Mouse (Mus musculus) embryonic facial prominence, embryonic 15.5 days (tissue): ENCODE measurements around the gene Ccdc69. TPM values are rescaled to one million over a fixed set of nuclear protein-coding genes. Genes with fewer than 3 reads are reported as not detected.

ENCODE experiments used
- ATAC-seq: fragments of 200-750 bp; cut with Nextera tagmentation; 2 replicates; pipeline ENCODE4 v1.8.0; 2017; ENCODE audit warnings: low read depth, moderate TSS enrichment; ENCODE audit not compliant: insufficient number of reproducible peaks, low FRiP score, low TSS enrichment
- H3K27ac ChIP-seq: fragments of 300-500 bp; sonication (generic); replicated peaks from 2 replicates; pipeline ENCODE4 v1.5.1; 2015; ENCODE audit warnings: mild to moderate bottlenecking, inconsistent platforms
- H3K27me3 ChIP-seq: fragments of 300-500 bp; sonication (generic); 2 replicates; pipeline ENCODE4 v1.6.1; 2015; ENCODE audit warnings: inconsistent platforms
- H3K36me3 ChIP-seq: fragments of 300-500 bp; sonication (generic); 2 replicates; pipeline ENCODE4 v1.6.1; 2015; ENCODE audit warnings: mild to moderate bottlenecking, inconsistent platforms
- H3K4me1 ChIP-seq: fragments of 300-500 bp; sonication (generic); 2 replicates; pipeline ENCODE4 v1.6.1; 2015; ENCODE audit warnings: inconsistent platforms
- H3K4me2 ChIP-seq: fragments of 300-500 bp; sonication (generic); replicated peaks from 2 replicates; pipeline ENCODE4 v1.6.1; 2015; ENCODE audit warnings: mild to moderate bottlenecking, inconsistent platforms
- H3K4me3 ChIP-seq: fragments of 300-500 bp; sonication (generic); replicated peaks from 2 replicates; pipeline ENCODE4 v1.5.1; 2015; ENCODE audit warnings: mild to moderate bottlenecking, inconsistent platforms
- H3K9ac ChIP-seq: fragments of 300-500 bp; sonication (generic); 2 replicates; pipeline ENCODE4 v1.6.1; 2015; ENCODE audit warnings: inconsistent platforms
- H3K9me3 ChIP-seq: fragments of 300-500 bp; sonication (generic); replicated peaks from 2 replicates; pipeline ENCODE4 v1.6.1; 2016; ENCODE audit warnings: inconsistent platforms
- WGBS: fragments of 180-500 bp; shearing (Covaris S2); methylation state at CpG from one replicate; pipeline ENCODE4 v1.1.7; 2015; 5-methylcytosine and 5-hydroxymethylcytosine counted together
- polyA plus RNA-seq: library from polyadenylated mRNA; unstranded; fragments of >200 nt; fragmentation: Nextera tagmentation; extraction: Ambion mirVana; gene quantifications from 2 replicates; pipeline ENCODE4 v1.2.1, GENCODE M21; 2015

Ccdc69 gene
- polyA plus RNA-seq, 1 experiment from 2014 or later: 2.4 TPM

- no peaks in the 10 kb centered on the region for H3K27me3 ChIP-seq
- no peak overlapping the region for H3K4me3 ChIP-seq
- H3K4me2 ChIP-seq: no peak overlapping the region
- H3K9ac ChIP-seq: no peak overlapping the region
- no peak for ATAC-seq
- no peaks in the 10 kb centered on the region for H3K9me3 ChIP-seq
- no peaks in the 10 kb centered on the region; the same call in none of the 2 replicates for H3K36me3 ChIP-seq
- 0 out of 2 replicates have a peak, but pooled peaks cover 3% of the 10 kb centered on the region for H3K4me1 ChIP-seq
- no peak overlapping the region for H3K27ac ChIP-seq
- WGBS: 81% methylated on average over 7 of the region's 7 CpGs
These were observed 31.8 kb upstream of the Ccdc69 start for GRCm38 (mm10) chr11:55109521-55110300.

- 93% methylated on average over 1 of the region's 1 CpGs for WGBS
- Histone ChIP-seq H3K4me1 (0 out of 2 replicates have a peak, but pooled peaks cover 3% of the 10 kb centered on the region), H3K36me3 (no peaks in the 10 kb centered on the region; the same call in none of the 2 replicates), H3K27me3 (no peaks in the 10 kb centered on the region), H3K4me2 (no peak overlapping the region), H3K9me3 (no peaks in the 10 kb centered on the region), H3K27ac (no peak overlapping the region), H3K4me3 (no peak overlapping the region), H3K9ac (no peak overlapping the region)
- no peak for ATAC-seq
These were observed 28.7 kb upstream of the Ccdc69 start for GRCm38 (mm10) chr11:55106636-55107035.

- ATAC-seq: no peak
- no peaks in the 10 kb centered on the region for H3K27me3 ChIP-seq
- no peak overlapping the region for H3K4me3 ChIP-seq
- H3K9ac ChIP-seq: no peak overlapping the region
- WGBS: 65% methylated on average over 4 of the region's 4 CpGs
- H3K27ac ChIP-seq: no peak overlapping the region
- H3K36me3 ChIP-seq: no peaks in the 10 kb centered on the region; the same call in none of the 2 replicates
- no peak overlapping the region for H3K4me2 ChIP-seq
- no peaks in the 10 kb centered on the region for H3K4me1 ChIP-seq
- no peaks in the 10 kb centered on the region for H3K9me3 ChIP-seq
These were observed 27.5 kb upstream of the Ccdc69 start for GRCm38 (mm10) chr11:55105389-55105788.

GRCm38 (mm10) chr11:55103229-55103628, 25.3 kb upstream of the Ccdc69 start:
- Histone ChIP-seq H3K4me1 (peaks cover 4% of the 10 kb centered on the region; the same call in 1 of the 2 replicates), H3K27me3 (no peaks in the 10 kb centered on the region), H3K4me3 (no peak overlapping the region), H3K9ac (no peak overlapping the region), H3K36me3 (no peaks in the 10 kb centered on the region; the same call in none of the 2 replicates), H3K9me3 (no peaks in the 10 kb centered on the region), H3K27ac (no peak overlapping the region), H3K4me2 (no peak overlapping the region)
- ATAC-seq: no peak
- WGBS: 87% methylated on average over 3 of the region's 3 CpGs

- no peaks in the 10 kb centered on the region for H3K9me3 ChIP-seq
- no peak for ATAC-seq
- no peak overlapping the region for H3K4me2 ChIP-seq
- no peaks in the 10 kb centered on the region for H3K27me3 ChIP-seq
- peaks cover 11% of the 10 kb centered on the region for H3K4me1 ChIP-seq
- H3K27ac ChIP-seq: no peak overlapping the region
- no peak overlapping the region for H3K4me3 ChIP-seq
- H3K36me3 ChIP-seq: no peaks in the 10 kb centered on the region; the same call in 1 of the 2 replicates
- H3K9ac ChIP-seq: no peak overlapping the region
- WGBS: 74% methylated on average over 3 of the region's 3 CpGs
These were observed 24.1 kb upstream of the Ccdc69 start for GRCm38 (mm10) chr11:55102015-55102414.

- peaks cover 14% of the 10 kb centered on the region for H3K4me1 ChIP-seq
- H3K27me3 ChIP-seq: no peaks in the 10 kb centered on the region
- ATAC-seq: no peak
- no peak overlapping the region for H3K27ac ChIP-seq
- H3K9ac ChIP-seq: no peak overlapping the region
- H3K4me2 ChIP-seq: no peak overlapping the region
- no peaks in the 10 kb centered on the region for H3K9me3 ChIP-seq
- H3K4me3 ChIP-seq: no peak overlapping the region
- no peaks in the 10 kb centered on the region for H3K36me3 ChIP-seq
- 45% methylated on average over 4 of the region's 4 CpGs for WGBS
These were observed 21.9 kb upstream of the Ccdc69 start for GRCm38 (mm10) chr11:55099868-55100267.

GRCm38 (mm10) chr11:55099019-55099771, 21.3 kb upstream of the Ccdc69 start:
- H3K36me3 ChIP-seq: no peaks in the 10 kb centered on the region
- WGBS: 92% methylated on average over 8 of the region's 8 CpGs
- no peak for ATAC-seq

GRCm38 (mm10) chr11:55098189-55098915, 20.4 kb upstream of the Ccdc69 start:
- WGBS: 14% methylated on average over 24 of the region's 24 CpGs
- ATAC-seq: no peak; the same call in 1 of the 2 replicates

More at GRCm38 (mm10) chr11:55099019-55099771, 21.3 kb upstream of the Ccdc69 start:
- H3K4me1 ChIP-seq: peaks cover 14% of the 10 kb centered on the region
- H3K27ac ChIP-seq: no peak overlapping the region
- H3K4me2 ChIP-seq: no peak overlapping the region
- no peak overlapping the region for H3K9ac ChIP-seq
- H3K9me3 ChIP-seq: no peaks in the 10 kb centered on the region
- H3K27me3 ChIP-seq: no peaks in the 10 kb centered on the region
- no peak overlapping the region for H3K4me3 ChIP-seq

GRCm38 (mm10) chr11:55097463-55098188, 19.7 kb upstream of the Ccdc69 start, which contains the start of gene Gm2a:
TSS of gene Gm2a (plus strand) at chr11:55098115.
- Histone ChIP-seq H3K36me3 (no peaks in the 10 kb centered on the region), H3K9me3 (no peaks in the 10 kb centered on the region), H3K9ac (peak within 1 kb of the TSS; percentile 39), H3K4me3 (peak within 1 kb of the TSS; percentile 66), H3K27me3 (no peaks in the 10 kb centered on the region), H3K27ac (peak within 1 kb of the TSS; percentile 84), H3K4me1 (peaks cover 14% of the 10 kb centered on the region), H3K4me2 (peak within 1 kb of the TSS; percentile 79)
- peak; percentile 96 for ATAC-seq
- 3% methylated on average over 45 of the region's 45 CpGs for WGBS

More at GRCm38 (mm10) chr11:55098189-55098915, 20.4 kb upstream of the Ccdc69 start:
- Histone ChIP-seq H3K4me2 (peak overlapping the region; percentile 79), H3K36me3 (no peaks in the 10 kb centered on the region), H3K4me3 (peak overlapping the region; percentile 66), H3K4me1 (peaks cover 14% of the 10 kb centered on the region), H3K27ac (peak overlapping the region; percentile 80), H3K9ac (peak overlapping the region; percentile 39), H3K9me3 (no peaks in the 10 kb centered on the region), H3K27me3 (no peaks in the 10 kb centered on the region)

GRCm38 (mm10) chr11:55096731-55097462, 19.0 kb upstream of the Ccdc69 start:
- Histone ChIP-seq H3K9ac (no peak overlapping the region), H3K4me3 (peak overlapping the region; percentile 66), H3K36me3 (no peaks in the 10 kb centered on the region), H3K9me3 (no peaks in the 10 kb centered on the region), H3K4me2 (peak overlapping the region; percentile 79), H3K4me1 (peaks cover 14% of the 10 kb centered on the region), H3K27me3 (no peaks in the 10 kb centered on the region), H3K27ac (peak overlapping the region; percentile 84)
- 32% methylated on average over 11 of the region's 11 CpGs for WGBS
- no peak for ATAC-seq
